Mouse (Mus musculus) testis, postnatal 14 days (tissue): ENCODE results near the gene Cav2.

Experiments used
- DNase-seq: peaks from one replicate; pipeline ENCODE4 v3.0.0; 2021; ENCODE audit warnings: low spot score

Cav2 gene

GRCm38 (mm10) chr6:17280939-17281756, at the start of gene Cav2:
TSS of gene Cav2 (plus strand) at chr6:17281185.
- peak; percentile 67 for DNase-seq

GRCm38 (mm10) chr6:17239693-17240092, 41.3 kb upstream of the Cav2 start:
- DNase-seq: no peak

- no peak for DNase-seq
Observed at GRCm38 (mm10) chr6:17241013-17241412, 40.0 kb upstream of the Cav2 start.

GRCm38 (mm10) chr6:17246959-17247358, 34.0 kb upstream of the Cav2 start:
- DNase-seq: no peak

GRCm38 (mm10) chr6:17247673-17248072, 33.3 kb upstream of the Cav2 start:
- DNase-seq: no peak

GRCm38 (mm10) chr6:17248241-17248640, 32.7 kb upstream of the Cav2 start:
- no peak for DNase-seq

- DNase-seq: no peak
Observed at GRCm38 (mm10) chr6:17251958-17252357, 29.0 kb upstream of the Cav2 start.

GRCm38 (mm10) chr6:17258142-17258541, 22.8 kb upstream of the Cav2 start:
- DNase-seq: no peak

- no peak for DNase-seq
Observed at GRCm38 (mm10) chr6:17258911-17259310, 22.1 kb upstream of the Cav2 start.

GRCm38 (mm10) chr6:17262786-17263185, 18.2 kb upstream of the Cav2 start:
- DNase-seq: no peak

GRCm38 (mm10) chr6:17265043-17265442, 15.9 kb upstream of the Cav2 start:
- DNase-seq: no peak

GRCm38 (mm10) chr6:17266466-17266865, 14.5 kb upstream of the Cav2 start:
- DNase-seq: no peak

- DNase-seq: no peak
Observed at GRCm38 (mm10) chr6:17278366-17278765, 2.6 kb upstream of the Cav2 start.

GRCm38 (mm10) chr6:17281757-17282092, 740 bp downstream of the Cav2 start:
- no peak for DNase-seq

- no peak for DNase-seq
Observed at GRCm38 (mm10) chr6:17282159-17282558, 1.2 kb downstream of the Cav2 start.

- DNase-seq: no peak
Observed at GRCm38 (mm10) chr6:17283834-17284233, 2.8 kb downstream of the Cav2 start.

GRCm38 (mm10) chr6:17286381-17286780, 5.4 kb downstream of the Cav2 start:
- DNase-seq: no peak

GRCm38 (mm10) chr6:17295116-17295515, 14.1 kb downstream of the Cav2 start:
- DNase-seq: no peak

GRCm38 (mm10) chr6:17305954-17306601, 25.1 kb downstream of the Cav2 start, which contains the start of gene Cav1:
TSS of gene Cav1 (plus strand) at chr6:17306335.
- peak; percentile 67 for DNase-seq

GRCm38 (mm10) chr6:17306602-17307325, 25.8 kb downstream of the Cav2 start:
- DNase-seq: peak; percentile 9

GRCm38 (mm10) chr6:17307461-17308115, 26.6 kb downstream of the Cav2 start:
- peak; percentile 48 for DNase-seq

- DNase-seq: no peak
Observed at GRCm38 (mm10) chr6:17308661-17309060, 27.7 kb downstream of the Cav2 start.
